Mouse (Mus musculus): ENCODE data around the gene Farsa. TPM values are rescaled to one million over a fixed set of nuclear protein-coding genes. Genes with fewer than 3 reads are reported as not detected.

Farsa gene
- polyA plus RNA-seq (2016; fragmentation: Nextera tagmentation; extraction: Ambion mirVana) = 80.8 and 108 TPM in 2 replicates

- H3K4me1 ChIP-seq = peaks cover 17% of the 10 kb centered on the region
- H3K9me3 ChIP-seq = no peaks in the 10 kb centered on the region
- WGBS = under 1% methylated on average over 39 of the region's 39 CpGs
- H3K27me3 ChIP-seq (ENCODE audit: insufficient read depth, poor library complexity, severe bottlenecking) = no peaks in the 10 kb centered on the region
- peaks cover 31% of the 10 kb centered on the region for H3K36me3 ChIP-seq
- peak; percentile 98 for DNase-seq (ENCODE audit: low spot score)
- peak within 1 kb of the TSS; percentile 96 for H3K27ac ChIP-seq
- peak within 1 kb of the TSS; percentile 98 for H3K4me3 ChIP-seq
Measured at GRCm38 (mm10) chr8:84856864-84857441, at the start of gene Farsa. Gene Farsa (plus strand): TSS chr8:84856989.

DNA sequence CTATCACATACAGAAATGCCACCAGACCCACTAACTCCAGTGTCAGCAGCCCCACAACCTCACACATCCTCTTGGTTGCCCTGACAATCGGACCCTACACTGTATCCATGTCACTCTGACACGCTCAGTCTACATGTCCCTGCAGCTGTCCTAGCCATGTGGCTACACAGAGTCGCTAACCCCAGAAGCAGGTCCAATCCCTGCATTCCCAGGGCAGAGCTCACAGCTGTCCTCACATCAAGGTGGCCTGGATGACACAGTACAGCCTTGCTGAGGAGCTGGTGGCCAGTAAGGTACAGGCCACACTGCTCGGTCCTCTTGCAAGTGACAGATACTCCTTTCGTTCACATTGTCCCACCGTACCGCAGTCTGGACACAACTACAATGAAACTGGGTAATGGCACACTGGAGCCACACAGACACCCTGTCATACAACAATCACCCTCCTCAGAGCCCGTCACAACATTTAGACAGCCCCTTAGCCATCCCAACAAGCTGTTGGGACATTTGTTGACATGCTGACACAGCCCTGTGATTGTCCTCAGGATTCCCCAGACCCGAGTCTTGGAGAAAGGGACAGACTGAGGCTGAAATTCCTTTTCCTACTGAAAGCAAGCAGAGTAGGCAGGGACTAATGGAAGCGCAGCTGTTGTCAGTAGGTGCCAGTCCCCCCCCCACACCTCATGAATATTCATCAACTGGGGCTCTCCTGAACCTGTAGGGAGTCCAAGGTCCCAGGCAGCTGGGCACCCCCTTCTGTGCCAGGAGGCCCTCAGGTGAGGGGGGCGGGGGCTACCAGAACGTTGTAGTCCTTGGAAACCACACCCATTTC is 47.5 kb upstream of the Farsa start:
- Histone ChIP-seq H3K9me3 (peaks cover 4% of the 10 kb centered on the region; the same call in 1 of the 2 replicates), H3K4me3 (no peak overlapping the region), H3K27ac (no peak overlapping the region), H3K36me3 (no peaks in the 10 kb centered on the region), H3K27me3 (ENCODE audit: insufficient read depth, poor library complexity, severe bottlenecking) (peaks cover 86% of the 10 kb centered on the region), H3K4me1 (peaks cover 18% of the 10 kb centered on the region)
- 49% methylated on average over 12 of the region's 12 CpGs for WGBS
- no peak for DNase-seq (ENCODE audit: low spot score)

DNA sequence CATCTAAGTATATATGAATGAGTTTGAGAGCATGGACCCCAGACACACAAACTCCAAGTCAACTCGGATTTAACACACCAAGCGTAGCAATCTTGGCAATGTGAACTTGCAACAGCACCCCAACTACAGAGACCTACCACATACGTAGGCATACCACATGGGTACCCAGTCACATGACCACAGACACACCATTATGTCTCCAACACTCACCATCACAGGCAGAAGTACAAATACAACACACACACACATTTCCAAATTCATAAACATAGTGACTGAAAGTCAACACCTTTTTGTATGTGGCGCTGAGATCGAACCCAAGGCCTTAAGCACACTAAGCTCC is 46.9 kb upstream of the Farsa start:
- H3K4me3 ChIP-seq = no peak overlapping the region
- no peak for DNase-seq (ENCODE audit: low spot score)
- WGBS = 73% methylated on average over 5 of the region's 5 CpGs
- H3K27ac ChIP-seq = no peak overlapping the region
- no peaks in the 10 kb centered on the region for H3K36me3 ChIP-seq
- H3K4me1 ChIP-seq = peaks cover 22% of the 10 kb centered on the region
- H3K27me3 ChIP-seq (ENCODE audit: insufficient read depth, poor library complexity, severe bottlenecking) = peaks cover 86% of the 10 kb centered on the region
- H3K9me3 ChIP-seq = peaks cover 4% of the 10 kb centered on the region; the same call in 1 of the 2 replicates

DNA sequence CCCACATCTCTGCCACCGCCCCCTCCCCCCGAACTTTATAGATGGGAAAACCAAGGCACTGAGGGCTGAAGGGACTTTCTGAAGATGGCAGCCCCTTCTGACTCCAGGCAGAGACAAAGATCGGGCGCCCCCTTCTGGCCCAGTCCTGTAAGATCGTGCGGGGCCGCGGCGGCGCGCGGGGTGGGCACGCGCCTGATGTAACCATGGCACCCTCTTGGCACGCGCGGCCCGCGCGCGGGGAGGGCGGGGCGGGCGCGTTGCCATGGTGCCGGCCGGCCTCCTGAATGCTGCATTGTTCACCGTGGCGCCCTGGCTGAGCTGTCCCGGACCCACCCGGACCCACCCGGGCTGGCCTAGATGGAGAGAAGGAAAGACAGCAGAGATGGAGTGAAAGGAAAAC is 45.9 kb upstream of the Farsa start:
- 2% methylated on average over 32 of the region's 32 CpGs for whole genome bisulfite sequencing
- H3K4me1 ChIP-seq = peaks cover 29% of the 10 kb centered on the region
- no peak overlapping the region for H3K27ac ChIP-seq
- H3K27me3 ChIP-seq (ENCODE audit: insufficient read depth, poor library complexity, severe bottlenecking) = peaks cover 83% of the 10 kb centered on the region
- peak overlapping the region; percentile 54 for H3K4me3 ChIP-seq
- peak; percentile 91 for DNase-seq (ENCODE audit: low spot score)
- peaks cover 4% of the 10 kb centered on the region; the same call in 1 of the 2 replicates for H3K9me3 ChIP-seq
- H3K36me3 ChIP-seq = no peaks in the 10 kb centered on the region

DNA sequence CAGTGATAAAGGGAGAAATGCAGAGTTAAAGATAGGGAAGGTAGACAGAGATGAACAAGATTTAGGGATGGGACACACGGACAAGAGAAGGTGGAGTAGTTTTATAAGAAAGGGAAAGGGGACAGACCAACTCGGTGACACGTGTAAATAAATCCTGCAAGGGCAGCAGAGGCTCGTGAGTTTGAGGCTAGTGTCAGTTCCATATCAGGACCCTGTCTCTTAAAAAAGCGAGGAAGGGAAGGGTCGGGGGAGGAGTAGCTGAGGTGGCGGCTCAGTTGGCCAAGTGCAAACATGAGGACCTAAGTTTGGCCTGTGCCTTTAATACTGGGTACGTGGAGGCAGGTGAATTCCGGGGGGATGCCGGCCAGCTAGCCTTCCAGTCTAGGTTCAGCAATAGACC is 45.5 kb upstream of the Farsa start:
- 21% methylated on average over 10 of the region's 10 CpGs for WGBS
- peak overlapping the region; percentile 16; the same call in 1 of the 2 replicates for H3K27ac ChIP-seq

GRCm38 (mm10) chr8:84813059-84813458 is 43.7 kb upstream of the Farsa start:
- Histone ChIP-seq H3K27me3 (ENCODE audit: insufficient read depth, poor library complexity, severe bottlenecking) (peaks cover 76% of the 10 kb centered on the region), H3K4me1 (peaks cover 29% of the 10 kb centered on the region), H3K4me3 (no peak overlapping the region), H3K27ac (no peak overlapping the region), H3K9me3 (no peaks in the 10 kb centered on the region), H3K36me3 (no peaks in the 10 kb centered on the region)
- 1% methylated on average over 5 of the region's 5 CpGs for WGBS
- no peak for DNase-seq (ENCODE audit: low spot score)

More for the DNA sequence above, 45.5 kb upstream of the Farsa start:
- peaks cover 29% of the 10 kb centered on the region for H3K4me1 ChIP-seq
- H3K36me3 ChIP-seq = no peaks in the 10 kb centered on the region
- DNase-seq (ENCODE audit: low spot score) = no peak
- H3K4me3 ChIP-seq = peak overlapping the region; percentile 54
- peaks cover under 1% of the 10 kb centered on the region; the same call in 1 of the 2 replicates for H3K9me3 ChIP-seq
- peaks cover 83% of the 10 kb centered on the region for H3K27me3 ChIP-seq (ENCODE audit: insufficient read depth, poor library complexity, severe bottlenecking)

- Histone ChIP-seq H3K36me3 (no peaks in the 10 kb centered on the region), H3K4me1 (peaks cover 29% of the 10 kb centered on the region), H3K4me3 (no peak overlapping the region), H3K27me3 (ENCODE audit: insufficient read depth, poor library complexity, severe bottlenecking) (peaks cover 69% of the 10 kb centered on the region), H3K27ac (no peak overlapping the region), H3K9me3 (no peaks in the 10 kb centered on the region)
- DNase-seq (ENCODE audit: low spot score) = no peak
- 64% methylated on average over 3 of the region's 3 CpGs for whole genome bisulfite sequencing
Measured at GRCm38 (mm10) chr8:84813830-84814229, 43.0 kb upstream of the Farsa start.

DNA sequence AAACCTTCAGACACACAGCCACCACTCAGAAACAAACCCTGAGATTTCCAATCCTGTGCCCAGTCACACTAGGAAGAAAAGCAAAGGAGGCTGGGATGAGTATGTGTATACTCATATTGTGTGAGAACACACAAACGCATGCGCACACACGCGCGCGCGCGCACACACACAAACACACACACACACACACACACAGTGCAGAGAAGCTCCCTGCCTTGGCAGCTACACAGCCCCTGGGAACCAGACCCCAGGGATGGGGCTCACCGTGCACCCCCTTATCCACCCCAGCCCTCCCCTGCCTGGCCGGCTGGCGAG is 42.6 kb upstream of the Farsa start:
- 85% methylated on average over 11 of the region's 11 CpGs for WGBS
- no peak for DNase-seq (ENCODE audit: low spot score)
- Histone ChIP-seq H3K9me3 (no peaks in the 10 kb centered on the region), H3K27ac (no peak overlapping the region), H3K4me3 (no peak overlapping the region), H3K4me1 (peaks cover 28% of the 10 kb centered on the region), H3K36me3 (no peaks in the 10 kb centered on the region), H3K27me3 (ENCODE audit: insufficient read depth, poor library complexity, severe bottlenecking) (peaks cover 65% of the 10 kb centered on the region)

DNA sequence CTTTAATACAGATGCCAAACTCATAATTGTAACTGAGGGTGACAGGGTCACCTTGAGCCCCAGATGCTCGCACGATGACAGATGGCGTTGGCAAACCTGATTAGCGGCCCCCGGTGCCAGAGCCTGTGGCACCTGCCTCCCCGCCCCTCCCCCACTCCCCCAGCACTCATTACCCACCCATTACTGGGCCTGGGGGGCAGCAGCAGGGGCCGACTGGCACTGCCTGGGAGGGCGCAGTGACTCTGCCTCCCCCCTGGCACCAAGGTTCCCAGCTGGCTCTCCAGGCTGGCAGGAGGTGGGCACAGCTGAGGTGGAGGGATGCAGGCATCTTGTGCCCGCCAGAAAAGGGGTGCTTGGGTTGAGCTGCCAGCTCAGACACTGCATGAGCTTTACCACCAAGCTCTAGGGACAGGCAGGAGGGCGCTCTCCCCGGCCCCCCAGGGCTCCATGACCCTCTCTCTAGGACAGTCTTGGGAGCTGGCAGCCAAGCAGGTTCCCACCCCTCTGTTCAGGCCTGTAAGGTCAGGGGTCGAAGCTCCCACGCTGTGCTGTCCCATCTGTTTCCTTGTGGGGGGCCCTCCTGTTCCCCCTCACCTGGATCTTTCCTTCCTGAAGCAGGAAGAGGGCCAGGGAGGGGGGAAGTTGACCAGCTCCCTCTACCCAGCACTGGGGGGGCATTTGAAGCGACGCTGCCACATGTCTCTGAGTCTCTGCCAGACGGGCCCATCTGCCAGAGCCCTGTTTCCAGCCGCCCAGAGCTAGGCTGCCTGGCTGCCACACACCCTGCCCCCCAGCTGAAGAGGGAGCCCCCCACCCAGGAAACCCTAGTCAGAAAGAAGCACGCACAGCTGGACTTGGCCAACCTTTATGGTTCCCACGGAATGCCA is 42.0 kb upstream of the Farsa start:
- Histone ChIP-seq H3K9me3 (no peaks in the 10 kb centered on the region), H3K27me3 (ENCODE audit: insufficient read depth, poor library complexity, severe bottlenecking) (peaks cover 59% of the 10 kb centered on the region), H3K36me3 (no peaks in the 10 kb centered on the region), H3K4me3 (peak overlapping the region; percentile 22), H3K27ac (no peak overlapping the region), H3K4me1 (peaks cover 22% of the 10 kb centered on the region)
- DNase-seq (ENCODE audit: low spot score) = no peak
- 42% methylated on average over 19 of the region's 19 CpGs for WGBS

GRCm38 (mm10) chr8:84815547-84815946 is 41.2 kb upstream of the Farsa start:
- H3K9me3 ChIP-seq = no peaks in the 10 kb centered on the region
- peaks cover 21% of the 10 kb centered on the region for H3K4me1 ChIP-seq
- H3K27me3 ChIP-seq (ENCODE audit: insufficient read depth, poor library complexity, severe bottlenecking) = peaks cover 56% of the 10 kb centered on the region
- peak; percentile 94 for DNase-seq (ENCODE audit: low spot score)
- H3K27ac ChIP-seq = no peak overlapping the region
- H3K4me3 ChIP-seq = peak overlapping the region; percentile 22
- WGBS = 9% methylated on average over 9 of the region's 9 CpGs
- H3K36me3 ChIP-seq = no peaks in the 10 kb centered on the region

DNA sequence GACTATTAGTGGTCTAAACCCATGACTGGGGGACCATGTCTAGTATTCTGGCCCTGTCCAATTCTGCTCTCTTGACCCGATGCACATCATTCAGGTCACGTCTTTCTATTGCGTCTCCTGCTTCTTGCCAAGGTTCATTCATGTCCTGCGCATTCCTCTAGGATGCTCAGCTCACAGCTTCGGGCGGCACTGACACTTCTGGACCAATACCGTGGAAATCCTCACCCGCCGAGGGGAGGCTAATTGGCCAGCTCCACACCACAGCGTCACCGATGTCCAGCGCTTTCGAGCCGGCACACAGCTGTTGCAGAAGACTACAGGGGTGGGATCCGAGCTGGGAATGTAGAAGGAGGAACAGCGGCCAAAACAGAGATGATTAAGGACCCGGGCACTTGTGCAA is 40.7 kb upstream of the Farsa start:
- DNase-seq (ENCODE audit: low spot score) = no peak
- no peak overlapping the region for H3K4me3 ChIP-seq
- peaks cover 20% of the 10 kb centered on the region for H3K4me1 ChIP-seq
- no peaks in the 10 kb centered on the region for H3K36me3 ChIP-seq
- WGBS = 70% methylated on average over 17 of the region's 17 CpGs
- peaks cover 50% of the 10 kb centered on the region for H3K27me3 ChIP-seq (ENCODE audit: insufficient read depth, poor library complexity, severe bottlenecking)
- no peaks in the 10 kb centered on the region for H3K9me3 ChIP-seq
- H3K27ac ChIP-seq = no peak overlapping the region

DNA sequence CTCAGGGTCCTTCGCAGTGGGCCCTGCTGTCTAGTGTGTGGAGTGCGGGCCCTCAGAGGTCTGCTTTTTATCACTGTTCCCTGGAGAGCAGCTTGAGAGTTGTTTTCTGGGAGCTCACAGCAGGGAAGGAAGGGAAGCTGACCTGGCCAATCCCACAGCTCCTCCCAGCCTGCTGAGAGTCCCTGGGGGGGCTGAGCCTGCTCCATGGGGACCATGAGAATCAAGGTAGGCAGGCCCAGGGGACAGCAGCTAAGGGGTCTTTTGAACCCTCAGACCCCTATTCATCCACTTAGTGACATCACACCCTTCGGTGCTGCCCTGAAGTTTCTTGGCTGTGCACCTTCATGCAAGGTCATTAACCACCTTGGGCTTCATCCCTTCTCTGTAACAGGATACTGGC is 34.1 kb upstream of the Farsa start, which contains the start of gene Dand5:
Dand5 (minus strand) TSS at position 101 of the 400 bp plus-strand sequence.
- no peak for DNase-seq (ENCODE audit: low spot score)
- no peaks in the 10 kb centered on the region for H3K36me3 ChIP-seq
- no peaks in the 10 kb centered on the region for H3K9me3 ChIP-seq
- WGBS = 20% methylated on average over 3 of the region's 3 CpGs
- peak within 1 kb of the TSS; percentile 33 for H3K4me3 ChIP-seq
- H3K4me1 ChIP-seq = peaks cover 29% of the 10 kb centered on the region
- no peaks in the 10 kb centered on the region for H3K27me3 ChIP-seq (ENCODE audit: insufficient read depth, poor library complexity, severe bottlenecking)
- H3K27ac ChIP-seq = peak within 1 kb of the TSS; percentile 45; the same call in 1 of the 2 replicates

Data from heart, embryonic 10.5 days (tissue).